Mouse (Mus musculus) telencephalon, adult 2 months (tissue): ENCODE results near the gene Bhlha15.

ENCODE experiments used
- DNase-seq: peaks from one replicate; pipeline ENCODE4 v3.0.0-alpha.2; 2011; ENCODE audit warnings: low read depth, low spot score

The Bhlha15 gene

GRCm38 (mm10) chr5:144231410-144231809, 41.3 kb downstream of the Bhlha15 start:
- no peak for DNase-seq

DNA sequence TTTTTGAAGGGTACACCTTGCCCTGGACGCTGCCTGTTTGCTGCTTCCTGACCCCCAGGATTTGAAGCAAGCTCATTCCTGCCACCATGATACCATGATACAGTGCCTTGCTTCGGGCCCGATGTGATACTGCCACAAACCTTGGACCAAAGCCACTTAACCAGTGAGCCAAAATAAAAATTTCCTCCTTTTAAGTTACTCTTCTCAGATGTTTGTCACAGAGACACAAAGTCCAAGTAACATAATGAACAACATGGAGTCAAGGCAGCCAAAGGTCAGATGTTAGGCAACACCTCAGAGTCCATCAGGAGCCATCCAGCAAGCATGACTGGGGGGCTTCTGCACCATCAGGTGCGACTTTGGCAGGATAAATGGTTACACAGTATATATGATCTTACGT, 42.4 kb downstream of the Bhlha15 start:
- no peak for DNase-seq

DNA sequence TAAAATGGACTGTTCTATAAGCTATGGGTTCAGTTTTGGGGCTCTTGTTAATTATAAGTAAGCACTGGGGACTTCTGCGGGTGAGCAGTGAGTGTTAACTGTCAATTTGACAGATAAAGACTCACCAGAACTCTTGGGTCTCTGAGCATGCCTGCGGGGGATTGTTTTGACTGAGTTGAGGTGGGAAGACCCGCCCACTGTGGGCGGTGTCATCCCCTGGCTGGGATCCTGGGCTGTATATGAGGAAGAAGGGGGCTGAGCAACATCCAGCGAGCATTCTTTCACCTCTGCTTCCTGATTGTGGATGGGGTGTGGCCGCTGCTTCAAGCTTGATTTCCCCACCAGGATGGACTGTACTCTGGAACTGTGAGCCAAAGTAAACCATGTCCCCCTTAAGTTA, 44.1 kb downstream of the Bhlha15 start:
- no peak for DNase-seq

GRCm38 (mm10) chr5:144234714-144235113, 44.6 kb downstream of the Bhlha15 start:
- DNase-seq = no peak

DNA sequence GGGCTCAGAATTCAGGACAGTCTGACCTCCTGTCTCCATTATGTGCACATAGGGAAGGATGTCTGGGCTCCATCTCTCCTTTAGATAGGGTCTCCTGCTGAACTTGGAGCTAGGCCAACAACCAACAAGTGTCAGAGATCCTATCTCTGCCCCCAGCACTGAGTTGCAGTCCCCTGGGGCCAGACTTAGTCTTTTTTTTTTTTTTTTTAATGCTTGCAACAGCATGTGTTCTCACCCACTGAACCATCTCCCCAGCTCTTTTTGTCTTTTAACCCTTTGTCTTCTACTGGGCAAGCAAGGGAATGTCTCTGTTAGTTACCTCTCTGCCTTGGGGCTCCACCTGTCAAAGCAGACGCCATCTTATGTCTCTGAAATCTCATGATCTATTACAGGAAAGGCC, 48.9 kb downstream of the Bhlha15 start:
- no peak for DNase-seq
